ENCODE assay signal across 17 mouse cellular contexts in the genomic region with DNA sequence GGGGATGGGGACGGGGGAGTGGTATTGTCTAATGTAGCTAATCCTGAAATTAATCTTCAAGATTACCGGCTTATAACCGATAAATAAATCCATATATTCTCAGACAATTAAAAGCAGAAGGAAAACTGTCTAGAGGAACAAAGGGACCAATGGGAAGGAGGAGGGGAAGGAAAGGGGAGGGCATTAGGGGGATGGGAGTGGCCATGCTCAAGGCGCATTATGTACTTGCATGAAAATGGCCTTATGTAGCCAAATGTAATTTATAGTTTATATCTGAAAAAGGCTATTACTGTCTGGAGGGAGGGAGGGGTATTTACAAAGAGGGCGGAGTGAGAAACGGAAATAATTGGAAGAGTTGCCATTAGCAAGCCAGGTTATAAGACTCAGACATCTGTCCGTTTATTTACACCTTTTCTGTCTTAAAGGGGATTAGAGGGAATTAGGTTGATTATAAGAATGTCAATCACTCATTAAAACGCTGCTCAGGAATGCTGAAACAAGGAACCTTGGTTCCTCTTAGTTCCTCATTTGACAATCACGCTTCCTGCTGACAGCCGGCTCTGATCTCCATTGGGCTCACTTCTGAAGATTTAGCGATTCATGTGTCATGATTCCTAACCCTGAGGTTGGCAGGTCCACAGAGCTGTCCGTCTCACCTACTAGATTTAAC. TPM values are rescaled to one million over a fixed set of nuclear protein-coding genes. Genes with fewer than 3 reads are reported as not detected.
DNase-seq lines count a peak whose midpoint lies in the region; ATAC-seq and TF ChIP-seq lines count a peak whose summit lies in the region.
"Had no signal": no experiment of that assay in that cellular context is flagged by ENCODE, and none has a peak within 500 bp of the region (broad histone marks: within the 10 kb centered on the region; RNA-seq: fewer than 3 reads in every experiment).

No protein-coding gene starts in this region.

- H3K9me3 ChIP-seq in MEL (replicated peaks; ENCODE audit: insufficient read depth, low read length): no peaks in the 10 kb centered on the region
- H3K9me3 ChIP-seq in forebrain, embryonic 15.5 days: no peaks in the 10 kb centered on the region
- H3K9me3 ChIP-seq: embryonic facial prominence, embryonic 15.5 days; limb, embryonic 15.5 days; neural tube, embryonic 13.5 days; stomach, embryonic 15.5 days had no signal

- peak overlapping the region; percentile 22; the same call in 1 of the 2 replicates for H3K4me3 ChIP-seq in layer of hippocampus, adult 2 months
- no peak overlapping the region for H3K4me3 ChIP-seq in MEL (ENCODE audit: control insufficient read depth in 1 of 2, insufficient read depth in 1 of 2, low read depth in 2 of 2, low read length in 2 of 2)
- no peak overlapping the region for H3K4me3 ChIP-seq in forebrain, embryonic 15.5 days
- H3K4me3 ChIP-seq: embryonic facial prominence, embryonic 15.5 days; limb, embryonic 15.5 days; neural tube, embryonic 13.5 days; stomach, embryonic 15.5 days had no signal

- 20% methylated on average over 12 of the region's 12 CpGs for WGBS in forebrain, embryonic 15.5 days

- TF ChIP-seq POLR2A in MEL (IDR thresholded peaks at IDR 0.05; ENCODE audit: control insufficient read depth in 1 of 2, insufficient read depth in 1 of 2, low read depth in 1 of 2, low read length in 2 of 2, poor library complexity in 1 of 2): no peak

- TF ChIP-seq EP300 in MEL (IDR thresholded peaks at IDR 0.05; ENCODE audit: low read depth in 1 of 2, low read length in 2 of 2): no peak

- H3K4me2 ChIP-seq in forebrain, embryonic 15.5 days (replicated peaks): peak overlapping the region; percentile 24
- H3K4me2 ChIP-seq: embryonic facial prominence, embryonic 15.5 days; limb, embryonic 15.5 days; neural tube, embryonic 13.5 days; stomach, embryonic 15.5 days had no signal

- no peak overlapping the region for H3K27ac ChIP-seq in layer of hippocampus, adult 2 months
- no peak overlapping the region for H3K27ac ChIP-seq in MEL (ENCODE audit: control insufficient read depth, low read depth, low read length)
- no peak overlapping the region for H3K27ac ChIP-seq in forebrain, embryonic 15.5 days (replicated peaks)
- H3K27ac ChIP-seq: embryonic facial prominence, embryonic 15.5 days; limb, embryonic 15.5 days; neural tube, embryonic 13.5 days; stomach, embryonic 15.5 days had no signal

- H3K79me2 ChIP-seq in MEL (ENCODE audit: control insufficient read depth, insufficient read depth, low read length, poor library complexity): no peaks in the 10 kb centered on the region

- H3K4me1 ChIP-seq in MEL (ENCODE audit: control insufficient read depth in 1 of 2, insufficient read depth in 2 of 2, low read length in 2 of 2): no peaks in the 10 kb centered on the region
- no peaks in the 10 kb centered on the region for H3K4me1 ChIP-seq in forebrain, embryonic 15.5 days
- H3K4me1 ChIP-seq: embryonic facial prominence, embryonic 15.5 days; limb, embryonic 15.5 days; stomach, embryonic 15.5 days had no signal

- no peak for TF ChIP-seq RAD21 in MEL (IDR thresholded peaks at IDR 0.05; ENCODE audit: low read depth, low read length)

- no peak overlapping the region for H3K9ac ChIP-seq in MEL (ENCODE audit: control insufficient read depth, low read depth, low read length, poor library complexity, severe bottlenecking)
- H3K9ac ChIP-seq in forebrain, embryonic 15.5 days (replicated peaks): no peak overlapping the region
- H3K9ac ChIP-seq: embryonic facial prominence, embryonic 15.5 days; limb, embryonic 15.5 days; liver, postnatal 0 days; neural tube, embryonic 13.5 days; stomach, embryonic 15.5 days had no signal

- DNase-seq in layer of hippocampus, adult 2 months (ENCODE audit: low spot score in 2 of 2): no peak
- DNase-seq in layer of hippocampus, adult 9-10 months (ENCODE audit: low spot score): no peak
- DNase-seq in MEL (ENCODE audit: low read depth, low spot score): peak; percentile 6
- DNase-seq in retina, embryonic 14.5 days (ENCODE audit: low spot score): peak; percentile 67
- DNase-seq in cerebellum, adult 11 months: no peak
- DNase-seq in frontal cortex, adult 2 months (ENCODE audit: extremely low spot score in 1 of 2, low spot score in 1 of 2): no peak
- DNase-seq in left cerebral cortex, adult 18-20 months (ENCODE audit: low spot score in 2 of 2): no peak
- DNase-seq: cerebellum, adult 2 months; liver, postnatal 0 days; thymus, postnatal 14 days had no signal

- peak; percentile 51; the same call in 1 of the 2 replicates for ATAC-seq in forebrain, embryonic 15.5 days (replicated peaks)
- ATAC-seq: liver, postnatal 0 days; Patski had no signal

- no peaks in the 10 kb centered on the region for H3K36me3 ChIP-seq in MEL (ENCODE audit: control insufficient read depth in 1 of 2, insufficient read depth in 2 of 2, low read length in 2 of 2)
- no peaks in the 10 kb centered on the region for H3K36me3 ChIP-seq in forebrain, embryonic 15.5 days
- H3K36me3 ChIP-seq: embryonic facial prominence, embryonic 15.5 days; limb, embryonic 15.5 days; neural tube, embryonic 13.5 days; stomach, embryonic 15.5 days had no signal

- TF ChIP-seq CTCF in layer of hippocampus, adult 2 months (conservative IDR thresholded peaks at IDR 0.05): no peak
- TF ChIP-seq CTCF in MEL (IDR thresholded peaks at IDR 0.05 in 2 of 3, conservative IDR thresholded peaks at IDR 0.05 in 1 of 3; ENCODE audit: control insufficient read depth in 1 of 3, insufficient read depth in 1 of 3, low read depth in 2 of 3, low read length in 3 of 3, poor library complexity in 1 of 3, severe bottlenecking in 1 of 3): no peak

- peaks cover 0 to 2% of the 10 kb centered on the region in 2 experiments; a peak in 2 of 4 replicates for H3K27me3 ChIP-seq in MEL (ENCODE audit: control insufficient read depth in 1 of 2, insufficient read depth in 2 of 2, low read length in 2 of 2)
- no peaks in the 10 kb centered on the region for H3K27me3 ChIP-seq in forebrain, embryonic 15.5 days
- H3K27me3 ChIP-seq: embryonic facial prominence, embryonic 15.5 days; limb, embryonic 15.5 days; neural tube, embryonic 13.5 days; stomach, embryonic 15.5 days had no signal

TF ChIP-seq in MEL, 35 proteins besides CTCF, POLR2A, EP300 and RAD21:
- TF ChIP-seq BHLHE40 (IDR thresholded peaks at IDR 0.05; ENCODE audit: borderline replicate concordance, low read depth, low read length): no peak
- no peak for TF ChIP-seq CHD1 (IDR thresholded peaks at IDR 0.05; ENCODE audit: low read depth, low read length)
- no peak for TF ChIP-seq MAX (IDR thresholded peaks at IDR 0.05; ENCODE audit: low read length)
- TF ChIP-seq UBTF (IDR thresholded peaks at IDR 0.05; ENCODE audit: borderline replicate concordance, insufficient read depth, low read depth, low read length): no peak
- no peak for TF ChIP-seq ZMIZ1 (IDR thresholded peaks at IDR 0.05; ENCODE audit: low read depth, low read length)
- TF ChIP-seq ZKSCAN1 (IDR thresholded peaks at IDR 0.05; ENCODE audit: low read depth, low read length): no peak
- no peak for TF ChIP-seq ZNF384 (IDR thresholded peaks at IDR 0.05; ENCODE audit: low read depth, low read length)
- TF ChIP-seq MYB (IDR thresholded peaks at IDR 0.05; ENCODE audit: low read depth, low read length): no peak
- TF ChIP-seq TCF12 (IDR thresholded peaks at IDR 0.05; ENCODE audit: low read depth, low read length): no peak
- TF ChIP-seq MXI1 (IDR thresholded peaks at IDR 0.05; ENCODE audit: low read depth, low read length): no peak
- TF ChIP-seq MEF2A (IDR thresholded peaks at IDR 0.05; ENCODE audit: extremely low read depth, insufficient replicate concordance, low read depth, low read length, poor library complexity, severe bottlenecking): no peak
- no peak for TF ChIP-seq HCFC1 (IDR thresholded peaks at IDR 0.05; ENCODE audit: low read depth, low read length)

RNA-seq across cellular contexts. Expression of gene Colgalt2, which starts 28.4 kb away (rescaled TPM):
- total RNA-seq in layer of hippocampus, adult 2 months (2021): 1 to 10 TPM; 6.2 to 7.1 TPM
- not detected in 2 replicates for total RNA-seq in MEL (2012; rRNA removed)
- not detected for polyA plus RNA-seq in MEL (2012; ENCODE audit: insufficient read depth in 1 of 2, insufficient read length in 2 of 2, low read depth in 1 of 2, low replicate concordance in 2 of 2, missing spikeins in 1 of 2)
- 2.5 and 2.7 TPM in 2 replicates for polyA plus RNA-seq in forebrain, embryonic 15.5 days (2015; fragmentation: Nextera tagmentation; extraction: Ambion mirVana)
- 5.9 and 7.7 TPM in 2 replicates for polyA plus RNA-seq in frontal cortex, adult 2 months (2012; rRNA removed)
- total RNA-seq in left cerebral cortex, adult 18-20 months (2021): 1 to 10 TPM; 6.7 to 7.2 TPM
- total RNA-seq: hematopoietic stem cell, adult 5-6 weeks had no signal
- polyA plus RNA-seq: Patski had no signal

RNA-seq across cellular contexts. Expression of gene Tsen15, which starts 41.6 kb away (rescaled TPM):
- total RNA-seq in layer of hippocampus, adult 2 months (2021): 10 to 100 TPM; 35.3 to 39.3 TPM
- 60.7 and 68.3 TPM in 2 replicates for total RNA-seq in MEL (2012; rRNA removed)
- polyA plus RNA-seq in MEL (2012; ENCODE audit: insufficient read depth in 1 of 2, insufficient read length in 2 of 2, low read depth in 1 of 2, low replicate concordance in 2 of 2, missing spikeins in 1 of 2): 100 to 1,000 TPM in 1 of 2 experiments, 10 to 100 TPM in 1; 66.8 to 194 TPM
- 43.0 and 45.0 TPM in 2 replicates for polyA plus RNA-seq in forebrain, embryonic 15.5 days (2015; fragmentation: Nextera tagmentation; extraction: Ambion mirVana)
- polyA plus RNA-seq in frontal cortex, adult 2 months (2012; rRNA removed): 43.5 and 48.5 TPM in 2 replicates
- 10 to 100 TPM; 33.1 to 36.2 TPM for total RNA-seq in left cerebral cortex, adult 18-20 months (2021)

Comparison
In these comparisons a context has a peak if more than half of its experiments do, and no peak if none do; other contexts are left out.
1. DNase-seq: peak in MEL (single experiment) and retina, embryonic 14.5 days (single experiment); none in layer of hippocampus, adult 2 months (0 of 2), layer of hippocampus, adult 9-10 months (single experiment), cerebellum, adult 11 months (single experiment), frontal cortex, adult 2 months (0 of 2) and left cerebral cortex, adult 18-20 months (0 of 2).